ENCODE assay signal across 23 mouse cellular contexts in genomic region chr4:44568666-44569065, GRCm38 (mm10).
DNase-seq lines count a peak whose midpoint lies in the region; ATAC-seq and TF ChIP-seq lines count a peak whose summit lies in the region.
"Had no signal": no experiment of that assay in that cellular context is flagged by ENCODE, and none has a peak within 500 bp of the region (broad histone marks: within the 10 kb centered on the region; RNA-seq: fewer than 3 reads in every experiment).

No protein-coding gene starts in this region.

- H3K9me3 ChIP-seq in hindbrain, embryonic 16.5 days (ENCODE audit: control insufficient read depth, low read length), result no peaks in the 10 kb centered on the region
- H3K9me3 ChIP-seq in hindbrain, embryonic 13.5 days, result no peaks in the 10 kb centered on the region
- H3K9me3 ChIP-seq: heart, embryonic 13.5 days; limb, embryonic 15.5 days; liver, embryonic 15.5 days; midbrain, embryonic 12.5 days; neural tube, embryonic 12.5 days had no signal

- H3K27ac ChIP-seq in hindbrain, embryonic 16.5 days (ENCODE audit: low read depth, low read length), result no peak overlapping the region
- H3K27ac ChIP-seq in hindbrain, embryonic 13.5 days, result no peak overlapping the region
- no peak overlapping the region for H3K27ac ChIP-seq in kidney, adult 2 months (ENCODE audit: insufficient read depth, low read depth, low read length)
- H3K27ac ChIP-seq: heart, embryonic 13.5 days; hindbrain, postnatal 0 days; kidney, postnatal 0 days; limb, embryonic 15.5 days; liver, embryonic 15.5 days; midbrain, embryonic 12.5 days; neural tube, embryonic 12.5 days had no signal

- DNase-seq in cerebellum, adult 11 months, result peak; percentile 58
- DNase-seq in cerebellum, adult 9-11 months, result peak; percentile 81
- DNase-seq in kidney, adult 2 months, result no peak
- DNase-seq in ovary, adult 18-20 months (ENCODE audit: low spot score), result no peak
- no peak for DNase-seq in heart, postnatal 10 days
- DNase-seq: embryo, embryonic 11 days; gastrocnemius, postnatal 14 days; heart, adult 18-20 months; heart, postnatal 4 days; layer of hippocampus, postnatal 36 days; right cerebral cortex, adult 18-20 months; spleen, adult 18-20 months; thymus, adult 2 months had no signal

- H3K36me3 ChIP-seq in hindbrain, embryonic 16.5 days (ENCODE audit: control insufficient read depth, insufficient read depth, low read length), result no peaks in the 10 kb centered on the region
- no peaks in the 10 kb centered on the region for H3K36me3 ChIP-seq in hindbrain, embryonic 13.5 days
- no peaks in the 10 kb centered on the region for H3K36me3 ChIP-seq in kidney, adult 2 months (ENCODE audit: control insufficient read depth, insufficient read depth, low read length)
- H3K36me3 ChIP-seq: heart, embryonic 13.5 days; limb, embryonic 15.5 days; liver, embryonic 15.5 days; midbrain, embryonic 12.5 days; neural tube, embryonic 12.5 days had no signal

- H3K9ac ChIP-seq in hindbrain, embryonic 16.5 days (ENCODE audit: low read depth, low read length), result no peak overlapping the region
- H3K9ac ChIP-seq in hindbrain, embryonic 13.5 days, result no peak overlapping the region
- H3K9ac ChIP-seq: heart, embryonic 13.5 days; limb, embryonic 15.5 days; liver, embryonic 15.5 days; midbrain, embryonic 12.5 days; neural tube, embryonic 12.5 days had no signal

- peaks cover 9% of the 10 kb centered on the region for H3K27me3 ChIP-seq in hindbrain, embryonic 16.5 days (replicated peaks; ENCODE audit: control insufficient read depth, insufficient read depth, low read length)
- peaks cover 47% of the 10 kb centered on the region for H3K27me3 ChIP-seq in hindbrain, embryonic 13.5 days
- peaks cover 1% of the 10 kb centered on the region; the same call in 1 of the 2 replicates for H3K27me3 ChIP-seq in kidney, adult 2 months (replicated peaks; ENCODE audit: control insufficient read depth, insufficient read depth, low read length)

- H3K4me3 ChIP-seq in hindbrain, embryonic 16.5 days (ENCODE audit: low read length), result no peak overlapping the region
- no peak overlapping the region for H3K4me3 ChIP-seq in hindbrain, embryonic 13.5 days
- H3K4me3 ChIP-seq in kidney, adult 2 months (ENCODE audit: insufficient read depth, low read depth, low read length), result no peak overlapping the region
- H3K4me3 ChIP-seq: heart, embryonic 13.5 days; limb, embryonic 15.5 days; liver, embryonic 15.5 days; midbrain, embryonic 12.5 days; neural tube, embryonic 12.5 days had no signal

- TF ChIP-seq CTCF in kidney, adult 2 months (conservative IDR thresholded peaks at IDR 0.05; ENCODE audit: insufficient read depth, insufficient read length, low read depth, low read length), result no peak

- H3K4me2 ChIP-seq in hindbrain, embryonic 16.5 days (ENCODE audit: low read length), result no peak overlapping the region
- H3K4me2 ChIP-seq in hindbrain, embryonic 13.5 days, result no peak overlapping the region
- H3K4me2 ChIP-seq: heart, embryonic 13.5 days; limb, embryonic 15.5 days; liver, embryonic 15.5 days; midbrain, embryonic 12.5 days; neural tube, embryonic 12.5 days had no signal

- peak; percentile 37; the same call in 1 of the 2 replicates for ATAC-seq in hindbrain, embryonic 16.5 days
- ATAC-seq in hindbrain, embryonic 13.5 days (ENCODE audit: low FRiP score), result no peak
- ATAC-seq: hindbrain, postnatal 0 days; intestine, postnatal 0 days had no signal

- 55% methylated on average over 10 of the region's 10 CpGs for WGBS in hindbrain, embryonic 16.5 days
- WGBS in hindbrain, embryonic 13.5 days, result 69% methylated on average over 10 of the region's 10 CpGs
- 67% methylated on average over 10 of the region's 10 CpGs for WGBS in kidney, adult 2 months

- intact Hi-C loops in heart, postnatal 10 days (cut with DNase I), result no loop called here

- no peaks in the 10 kb centered on the region for H3K4me1 ChIP-seq in hindbrain, embryonic 16.5 days (ENCODE audit: control insufficient read depth, insufficient read depth, low read depth, low read length)
- H3K4me1 ChIP-seq in hindbrain, embryonic 13.5 days (replicated peaks), result no peaks in the 10 kb centered on the region
- H3K4me1 ChIP-seq in kidney, adult 2 months (ENCODE audit: control insufficient read depth, insufficient read depth, low read length), result no peaks in the 10 kb centered on the region
- H3K4me1 ChIP-seq: heart, embryonic 13.5 days; liver, embryonic 15.5 days; neural tube, embryonic 12.5 days had no signal

- no peak for TF ChIP-seq POLR2A in kidney, adult 2 months (IDR thresholded peaks at IDR 0.05; ENCODE audit: low read depth, low read length)

Comparison
In these comparisons a context has a peak if more than half of its experiments do, and no peak if none do; other contexts are left out.
1. DNase-seq: peak in cerebellum, adult 11 months (single experiment) and cerebellum, adult 9-11 months (single experiment); none in kidney, adult 2 months (single experiment), ovary, adult 18-20 months (single experiment) and heart, postnatal 10 days (0 of 2).